Mouse (Mus musculus): ENCODE results near the gene Galnt7.

- TF ChIP-seq CTCF (IDR thresholded peaks at IDR 0.05; ENCODE audit: low read depth) (no peak), EP300 (IDR thresholded peaks at IDR 0.05; ENCODE audit: low read depth) (no peak)
Observed at GRCm38 (mm10) chr8:57489366-57489765, 163.5 kb downstream of the Galnt7 start.
